Mouse (Mus musculus): ENCODE measurements around the gene Mlana.

Mlana gene

DNA sequence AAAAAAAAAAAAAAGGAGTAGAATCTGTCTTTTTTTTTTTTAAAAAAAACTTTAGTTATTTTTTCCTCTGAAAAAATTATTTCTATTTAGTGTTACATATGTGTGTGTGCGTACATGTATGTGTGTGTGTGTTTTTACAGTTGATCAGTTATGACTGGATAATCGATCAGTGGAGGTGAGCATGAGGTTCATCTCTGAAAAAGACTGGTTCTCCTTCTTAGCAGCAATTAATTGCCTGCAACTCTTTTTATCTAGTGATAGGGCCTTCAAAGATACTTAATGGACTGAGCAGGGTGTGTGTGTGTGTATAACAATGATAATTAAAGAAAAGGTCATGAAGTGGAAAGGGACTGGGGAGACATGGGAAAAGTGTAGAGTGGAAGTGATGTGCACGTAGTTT is 53.4 kb downstream of the Mlana start:
- no peak for DNase-seq (ENCODE audit: extremely low spot score, low spot score)

DNA sequence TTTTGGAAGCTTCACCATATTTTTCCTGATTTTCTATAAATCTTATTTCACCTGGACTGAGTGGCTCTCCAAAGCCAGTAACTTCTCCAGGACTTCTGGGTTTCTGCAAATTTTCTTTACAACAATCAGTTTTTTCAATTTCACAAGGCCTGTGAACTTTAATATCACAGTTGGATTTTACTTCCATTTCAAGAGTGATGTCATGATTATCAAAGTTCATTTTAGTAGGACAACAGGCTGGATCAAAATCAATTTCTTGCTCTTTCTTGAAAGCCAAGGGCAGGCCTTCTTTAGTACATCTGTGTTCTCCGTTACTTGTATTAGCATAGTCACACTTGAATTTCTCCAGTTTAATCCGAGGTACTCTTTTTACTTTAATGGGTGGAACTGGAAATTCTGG is 56.3 kb downstream of the Mlana start:
- DNase-seq (ENCODE audit: extremely low spot score, low spot score) = no peak

All from neural tube, embryonic 10.5 days (tissue).